Mouse (Mus musculus) small intestine, adult 2 months (tissue): ENCODE measurements at regions not wholly inside any gene's neighbourhood (a gene's known extent, or its start where the extent isn't known, plus 50 kb on each side); places are given as distances from the start of the nearest gene placed in this dataset.

Experiments
- CTCF ChIP-seq: fragments of 200-500 bp; IDR thresholded peaks from 2 replicates; pipeline ENCODE4 v1.5.1; 2012; ENCODE audit warnings: low read depth, mild to moderate bottlenecking, control low read depth, inconsistent platforms, low read length, moderate library complexity, mixed read lengths; ENCODE audit not compliant: insufficient replicate concordance, insufficient read length; ENCODE audit errors: extremely low read depth
- POLR2A ChIP-seq: fragments of 200-500 bp; IDR thresholded peaks from 2 replicates; pipeline ENCODE4 v1.6.1; 2012; ENCODE audit warnings: low read depth, mild to moderate bottlenecking, control low read depth, inconsistent platforms, low read length, moderate library complexity

- TF ChIP-seq POLR2A (no peak), CTCF (no peak)
Observed at GRCm38 (mm10) chr11:23987532-23988450, 87.1 kb downstream of the A830031A19Rik start.
